Mouse (Mus musculus) midbrain, embryonic 15.5 days (tissue): Measurements from ENCODE around the gene Faap100. TPM values are rescaled to one million over a fixed set of nuclear protein-coding genes. Genes with fewer than 3 reads are reported as not detected.

ENCODE experiments used
- ATAC-seq: fragments of 200-750 bp; cut with Nextera tagmentation; replicated peaks from 2 replicates; pipeline ENCODE4 v1.8.0; 2017; ENCODE audit warnings: moderate TSS enrichment
- H3K27ac ChIP-seq: fragments of 300-500 bp; sonication (generic); 2 replicates; pipeline ENCODE4 v1.5.1; 2015; ENCODE audit warnings: mild to moderate bottlenecking, inconsistent platforms
- H3K27me3 ChIP-seq: fragments of 300-500 bp; sonication (generic); replicated peaks from 2 replicates; pipeline ENCODE4 v1.6.1; 2015; ENCODE audit warnings: inconsistent platforms
- H3K36me3 ChIP-seq: fragments of 300-500 bp; sonication (generic); replicated peaks from 2 replicates; pipeline ENCODE4 v1.6.1; 2015; ENCODE audit warnings: inconsistent platforms
- H3K4me1 ChIP-seq: fragments of 300-500 bp; sonication (generic); 2 replicates; pipeline ENCODE4 v1.6.1; 2015; ENCODE audit warnings: inconsistent platforms
- H3K4me2 ChIP-seq: fragments of 300-500 bp; sonication (generic); 2 replicates; pipeline ENCODE4 v1.6.1; 2015; ENCODE audit warnings: inconsistent platforms, mild to moderate bottlenecking, moderate library complexity
- H3K4me3 ChIP-seq: fragments of 300-500 bp; sonication (generic); 2 replicates; pipeline ENCODE4 v1.5.1; 2015; ENCODE audit warnings: mild to moderate bottlenecking, inconsistent platforms
- H3K9ac ChIP-seq: fragments of 300-500 bp; sonication (generic); 2 replicates; pipeline ENCODE4 v1.6.1; 2015; ENCODE audit warnings: mild to moderate bottlenecking, inconsistent platforms
- H3K9me3 ChIP-seq: fragments of 300-500 bp; sonication (generic); 2 replicates; pipeline ENCODE4 v1.6.1; 2016; ENCODE audit warnings: inconsistent platforms
- WGBS: fragments of 180-500 bp; shearing (Covaris S2); methylation state at CpG from one replicate; pipeline ENCODE4 v1.1.7; 2015; ENCODE audit warnings: mixed read lengths; 5-methylcytosine and 5-hydroxymethylcytosine counted together
- polyA plus RNA-seq: library from polyadenylated mRNA; unstranded; fragments of >200 nt; fragmentation: Nextera tagmentation; extraction: Ambion mirVana; gene quantifications from 2 replicates; pipeline ENCODE4 v1.2.1, GENCODE M21; 2015

Gene Faap100
- polyA plus RNA-seq, 1 experiment from 2014 or later: 124 TPM

DNA sequence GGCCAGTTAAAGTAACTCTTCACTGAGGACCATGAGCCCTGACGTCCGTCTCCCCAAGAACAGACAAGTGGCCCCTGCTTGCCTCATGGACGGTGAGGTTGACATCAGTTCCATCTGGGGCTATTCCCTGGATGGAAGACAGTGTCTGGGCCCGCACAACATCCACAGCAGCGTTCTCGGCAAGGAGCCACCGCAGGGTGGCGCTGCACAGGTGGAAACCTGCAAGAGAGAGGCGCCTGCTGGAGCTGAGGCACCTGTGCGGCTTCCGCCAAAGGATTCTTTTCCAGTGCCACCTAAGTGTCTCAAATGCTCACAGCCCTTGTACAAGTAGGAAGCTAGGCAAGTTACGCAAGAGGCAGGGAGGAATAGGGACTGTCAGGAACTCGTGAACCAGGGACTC, 5.5 kb downstream of the Faap100 start:
- WGBS: 64% methylated on average over 13 of the region's 13 CpGs
- Histone ChIP-seq H3K27ac (no peak overlapping the region), H3K9me3 (no peaks in the 10 kb centered on the region), H3K9ac (no peak overlapping the region), H3K36me3 (peaks cover 38% of the 10 kb centered on the region), H3K4me2 (no peak overlapping the region), H3K27me3 (no peaks in the 10 kb centered on the region), H3K4me1 (peaks cover 20% of the 10 kb centered on the region), H3K4me3 (no peak overlapping the region)
- ATAC-seq: no peak

DNA sequence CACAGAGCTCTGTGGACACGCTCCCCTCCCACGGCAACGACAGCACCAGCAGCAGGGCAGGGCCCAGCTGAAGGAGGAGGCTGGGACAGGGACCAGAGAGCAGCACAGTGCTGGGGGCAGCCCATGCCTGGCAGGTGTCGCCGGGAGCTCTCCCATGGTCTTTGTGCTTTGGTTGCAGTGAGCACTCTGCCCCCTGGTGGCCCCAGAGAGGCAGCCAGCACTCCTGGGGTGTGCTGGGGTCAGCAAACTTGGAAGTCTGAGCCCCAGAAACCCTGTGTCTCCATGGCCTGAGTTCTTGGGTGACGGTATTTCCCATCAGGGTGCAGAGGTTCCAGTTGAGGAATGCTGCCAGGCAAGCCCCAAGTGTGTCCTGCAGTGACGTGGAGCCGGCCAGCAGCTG, 8.9 kb downstream of the Faap100 start:
- peaks cover 13% of the 10 kb centered on the region for H3K4me1 ChIP-seq
- no peak overlapping the region for H3K4me2 ChIP-seq
- H3K27me3 ChIP-seq: no peaks in the 10 kb centered on the region
- no peak overlapping the region for H3K9ac ChIP-seq
- H3K9me3 ChIP-seq: no peaks in the 10 kb centered on the region
- H3K36me3 ChIP-seq: peaks cover 27% of the 10 kb centered on the region
- ATAC-seq: peak; percentile 43; the same call in 1 of the 2 replicates
- WGBS: 36% methylated on average over 8 of the region's 8 CpGs
- no peak overlapping the region for H3K27ac ChIP-seq
- no peak overlapping the region for H3K4me3 ChIP-seq

DNA sequence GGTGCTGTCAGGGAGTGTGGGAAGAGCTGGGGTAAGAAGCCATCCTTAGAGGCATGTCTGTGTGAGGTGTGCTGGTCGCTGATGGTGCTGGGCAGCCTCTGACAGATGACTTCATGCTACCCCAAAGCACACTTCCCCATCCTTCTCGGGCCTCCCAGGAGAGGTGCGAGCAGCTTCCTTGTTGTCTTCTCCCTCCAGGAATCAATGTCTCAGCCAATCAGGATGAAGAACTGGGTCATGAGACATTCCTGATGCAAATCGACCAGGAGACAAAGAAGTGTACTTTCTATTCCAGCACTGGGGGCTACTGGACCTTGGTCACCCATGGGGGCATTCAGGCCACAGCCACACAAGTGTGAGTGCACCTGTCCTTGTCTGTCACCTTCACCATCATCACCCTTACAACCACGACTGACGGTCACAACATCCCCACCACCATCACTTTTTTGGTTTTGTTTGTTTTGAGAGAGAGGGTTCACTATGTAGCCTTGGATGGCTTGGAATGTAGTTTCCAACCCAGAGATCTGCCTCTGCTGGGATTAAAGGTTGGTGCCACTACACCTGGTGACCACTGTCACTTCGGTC, 12.0 kb downstream of the Faap100 start:
- Histone ChIP-seq H3K4me1 (peaks cover 13% of the 10 kb centered on the region), H3K27ac (peak overlapping the region; percentile 18; the same call in 1 of the 2 replicates), H3K9me3 (no peaks in the 10 kb centered on the region), H3K27me3 (no peaks in the 10 kb centered on the region), H3K36me3 (0 out of 2 replicates have a peak, but pooled peaks cover under 1% of the 10 kb centered on the region), H3K4me2 (peak overlapping the region; percentile 10; the same call in 1 of the 2 replicates), H3K9ac (no peak overlapping the region), H3K4me3 (no peak overlapping the region)
- WGBS: 32% methylated on average over 7 of the region's 7 CpGs
- ATAC-seq: no peak

DNA sequence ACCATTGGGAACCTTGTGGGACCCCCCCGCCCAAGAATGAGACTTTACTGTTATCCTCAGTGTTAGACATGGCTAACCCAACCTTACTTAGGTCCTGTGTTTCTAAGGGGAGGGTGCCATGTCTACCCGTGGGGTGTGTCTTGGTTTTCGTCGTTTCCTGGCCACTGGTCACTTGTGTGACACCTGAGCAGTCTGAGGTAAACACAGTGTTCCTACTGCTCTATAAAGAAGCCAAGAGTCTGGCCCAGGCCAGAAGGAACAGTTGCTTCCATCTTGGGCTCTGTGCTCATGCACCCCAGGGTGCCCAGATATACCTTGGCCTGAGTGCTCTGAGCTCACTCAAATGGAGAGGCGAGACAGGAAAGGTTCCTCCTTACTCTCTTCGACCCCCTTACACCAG, 15.7 kb downstream of the Faap100 start:
- Histone ChIP-seq H3K4me1 (peaks cover 34% of the 10 kb centered on the region), H3K36me3 (no peaks in the 10 kb centered on the region), H3K4me2 (no peak overlapping the region), H3K9ac (no peak overlapping the region), H3K4me3 (no peak overlapping the region), H3K9me3 (no peaks in the 10 kb centered on the region), H3K27ac (no peak overlapping the region), H3K27me3 (no peaks in the 10 kb centered on the region)
- 95% methylated on average over 6 of the region's 6 CpGs for WGBS
- ATAC-seq: no peak

DNA sequence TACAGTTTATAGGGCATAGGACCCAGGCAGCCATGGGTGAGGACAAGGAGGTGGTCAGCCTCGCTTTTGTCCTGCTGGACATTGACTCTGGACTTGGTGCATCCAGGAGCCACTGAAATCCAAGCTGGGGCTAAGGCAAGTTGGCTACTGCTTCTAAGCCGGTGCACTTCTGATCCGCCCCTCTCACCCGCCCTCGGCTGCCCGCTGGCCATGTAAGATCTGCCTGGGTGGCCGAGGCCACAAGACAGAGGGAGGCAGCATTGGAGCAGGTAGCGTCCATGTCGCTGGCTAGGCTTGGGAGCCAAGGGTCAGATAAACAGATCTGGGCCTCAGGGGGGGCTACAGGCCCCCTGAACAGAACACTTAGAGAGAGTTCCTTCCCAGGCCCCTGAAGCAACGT, 17.3 kb downstream of the Faap100 start, which contains the start of gene Fscn2:
Fscn2 (plus strand) TSS at position 240 of the 400 bp plus-strand sequence.
- Histone ChIP-seq H3K36me3 (no peaks in the 10 kb centered on the region), H3K9me3 (no peaks in the 10 kb centered on the region), H3K9ac (no peak within 1 kb of the TSS), H3K4me3 (no peak within 1 kb of the TSS), H3K4me1 (peaks cover 35% of the 10 kb centered on the region), H3K4me2 (no peak within 1 kb of the TSS), H3K27me3 (no peaks in the 10 kb centered on the region), H3K27ac (no peak within 1 kb of the TSS)
- no peak for ATAC-seq
- 58% methylated on average over 10 of the region's 10 CpGs for WGBS

DNA sequence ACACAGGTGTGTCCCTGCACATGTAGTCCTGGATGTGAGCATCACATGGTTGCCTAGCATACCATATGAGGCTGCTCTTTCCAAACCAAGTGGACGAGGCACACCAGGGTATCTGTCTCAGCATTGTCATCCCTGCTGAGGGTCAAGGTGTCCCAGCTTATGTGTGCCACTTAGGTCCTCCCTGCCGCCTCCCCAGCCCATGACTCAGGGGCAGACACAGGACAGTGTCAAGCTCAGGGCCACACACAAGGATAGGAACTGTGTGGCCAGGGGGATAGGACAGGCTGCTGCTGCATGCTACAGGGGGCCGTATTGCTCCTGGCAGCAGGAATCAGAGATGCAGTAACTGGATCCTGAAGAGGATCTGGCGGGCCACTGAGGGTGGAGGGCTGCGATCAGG, 17.8 kb downstream of the Faap100 start:
- Histone ChIP-seq H3K9ac (no peak overlapping the region), H3K4me2 (no peak overlapping the region), H3K4me3 (no peak overlapping the region), H3K27ac (no peak overlapping the region), H3K36me3 (no peaks in the 10 kb centered on the region), H3K4me1 (peaks cover 30% of the 10 kb centered on the region), H3K27me3 (no peaks in the 10 kb centered on the region), H3K9me3 (no peaks in the 10 kb centered on the region)
- ATAC-seq: no peak
- WGBS: 77% methylated on average over 5 of the region's 5 CpGs

DNA sequence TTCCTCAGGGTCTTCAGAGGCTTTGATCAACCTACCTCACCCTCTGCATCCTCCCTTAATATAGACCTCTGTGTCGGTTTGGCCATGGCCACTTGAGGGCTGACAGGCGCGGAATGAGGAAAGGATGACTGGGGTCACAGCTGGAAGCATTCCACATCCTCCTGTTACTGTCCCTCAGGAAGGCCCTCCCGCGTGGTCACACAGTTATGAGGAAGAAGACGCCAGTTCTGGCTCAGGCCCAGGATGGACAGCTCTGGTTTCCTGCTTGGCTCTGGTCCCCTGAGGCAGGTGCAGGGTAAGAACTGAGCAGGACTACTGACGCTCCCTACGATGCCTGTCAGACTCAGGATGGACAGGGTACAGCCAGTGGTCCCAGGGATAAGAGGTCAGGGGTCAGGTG, 18.5 kb downstream of the Faap100 start:
- H3K9ac ChIP-seq: no peak overlapping the region
- H3K27ac ChIP-seq: no peak overlapping the region
- no peak for ATAC-seq
- H3K27me3 ChIP-seq: no peaks in the 10 kb centered on the region
- H3K4me2 ChIP-seq: no peak overlapping the region
- H3K9me3 ChIP-seq: no peaks in the 10 kb centered on the region
- WGBS: 55% methylated on average over 8 of the region's 8 CpGs
- no peak overlapping the region for H3K4me3 ChIP-seq
- peaks cover 27% of the 10 kb centered on the region for H3K4me1 ChIP-seq
- no peaks in the 10 kb centered on the region for H3K36me3 ChIP-seq

DNA sequence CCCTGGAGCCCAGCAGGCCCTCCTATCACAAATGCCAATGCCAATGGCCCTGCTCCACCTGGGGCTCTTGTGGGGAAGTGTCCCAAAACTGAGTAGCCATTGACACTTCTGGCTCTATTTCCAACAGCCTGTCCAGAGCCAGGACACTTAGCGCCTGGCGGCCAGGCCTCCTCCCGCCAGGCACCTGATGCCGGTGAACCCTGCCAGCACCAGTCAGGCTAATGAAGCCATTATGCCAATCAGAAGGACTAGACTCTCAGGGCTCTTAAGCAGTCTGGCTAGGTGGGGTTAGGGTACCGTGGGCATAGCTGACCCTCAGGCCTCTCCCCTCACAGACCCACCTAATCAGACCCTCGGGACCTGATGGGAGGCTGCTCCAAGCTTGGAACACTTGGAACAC, 19.2 kb downstream of the Faap100 start:
- Histone ChIP-seq H3K9me3 (no peaks in the 10 kb centered on the region), H3K4me2 (no peak overlapping the region), H3K36me3 (no peaks in the 10 kb centered on the region), H3K9ac (no peak overlapping the region), H3K4me3 (no peak overlapping the region), H3K27ac (peak overlapping the region; percentile 88), H3K27me3 (no peaks in the 10 kb centered on the region), H3K4me1 (peaks cover 27% of the 10 kb centered on the region)
- ATAC-seq: no peak
- 59% methylated on average over 6 of the region's 6 CpGs for WGBS

DNA sequence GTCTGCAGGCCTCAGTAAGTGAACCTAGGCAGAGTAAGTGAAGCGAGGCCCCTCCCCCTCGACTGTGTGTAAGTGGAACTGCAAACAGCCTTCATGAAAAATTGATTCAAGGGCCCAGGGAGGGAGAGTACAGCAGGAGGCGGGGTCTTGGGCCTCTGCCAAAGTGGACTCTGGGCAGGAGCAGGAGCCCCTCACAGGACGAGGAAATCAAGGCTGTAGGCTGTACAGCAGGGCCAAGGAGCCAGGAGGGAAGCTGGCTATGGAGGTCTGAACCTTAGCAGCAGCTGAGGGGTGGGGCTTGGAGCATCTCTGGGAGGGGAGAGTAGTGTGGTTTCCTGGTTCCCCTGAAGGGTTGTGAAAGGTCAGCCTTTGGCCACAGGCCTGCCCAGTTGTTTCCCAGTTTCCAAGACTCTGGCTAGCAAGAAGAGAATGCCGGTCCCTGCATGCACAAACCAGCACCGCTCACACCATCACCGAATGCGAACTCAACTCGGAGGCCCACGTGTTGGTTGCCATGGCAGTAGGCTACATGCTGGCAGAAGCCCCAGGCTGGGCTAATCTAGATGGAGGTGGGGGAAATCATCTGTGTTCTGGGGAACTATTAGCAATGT, 20.7 kb downstream of the Faap100 start:
- H3K4me3 ChIP-seq: no peak overlapping the region
- WGBS: 6% methylated on average over 10 of the region's 10 CpGs
- ATAC-seq: peak; percentile 84

DNA sequence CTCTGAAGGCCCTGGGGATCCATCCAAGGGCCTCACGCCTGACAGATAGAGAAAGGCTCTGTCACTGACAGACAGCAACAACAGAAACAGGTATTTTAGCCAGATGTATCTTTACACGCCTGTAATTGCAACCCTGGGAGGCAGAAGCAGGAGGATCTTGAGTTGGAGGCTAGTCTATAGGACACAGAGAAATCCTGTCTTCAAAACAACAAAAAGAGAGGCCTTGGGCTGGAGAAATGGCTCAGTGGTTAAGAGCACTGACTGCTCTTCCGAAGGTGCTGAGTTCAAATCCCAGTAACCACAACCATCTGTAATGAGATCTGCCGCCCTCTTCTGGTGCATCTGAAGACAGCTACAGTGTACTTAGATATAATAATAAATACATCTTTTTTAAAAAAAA, 21.7 kb downstream of the Faap100 start:
- H3K27ac ChIP-seq: no peak overlapping the region
- 91% methylated on average over 4 of the region's 4 CpGs for WGBS
- no peaks in the 10 kb centered on the region for H3K27me3 ChIP-seq
- H3K9ac ChIP-seq: no peak overlapping the region
- peaks cover 38% of the 10 kb centered on the region for H3K4me1 ChIP-seq
- H3K36me3 ChIP-seq: no peaks in the 10 kb centered on the region
- H3K4me2 ChIP-seq: no peak overlapping the region
- H3K4me3 ChIP-seq: no peak overlapping the region
- ATAC-seq: no peak
- no peaks in the 10 kb centered on the region for H3K9me3 ChIP-seq

More for the DNA sequence above, 20.7 kb downstream of the Faap100 start:
- H3K27me3 ChIP-seq: no peaks in the 10 kb centered on the region
- peak overlapping the region; percentile 35 for H3K4me2 ChIP-seq
- H3K36me3 ChIP-seq: no peaks in the 10 kb centered on the region
- peak overlapping the region; percentile 7; the same call in 1 of the 2 replicates for H3K9ac ChIP-seq
- peaks cover 34% of the 10 kb centered on the region for H3K4me1 ChIP-seq
- no peaks in the 10 kb centered on the region for H3K9me3 ChIP-seq
- H3K27ac ChIP-seq: peak overlapping the region; percentile 88

DNA sequence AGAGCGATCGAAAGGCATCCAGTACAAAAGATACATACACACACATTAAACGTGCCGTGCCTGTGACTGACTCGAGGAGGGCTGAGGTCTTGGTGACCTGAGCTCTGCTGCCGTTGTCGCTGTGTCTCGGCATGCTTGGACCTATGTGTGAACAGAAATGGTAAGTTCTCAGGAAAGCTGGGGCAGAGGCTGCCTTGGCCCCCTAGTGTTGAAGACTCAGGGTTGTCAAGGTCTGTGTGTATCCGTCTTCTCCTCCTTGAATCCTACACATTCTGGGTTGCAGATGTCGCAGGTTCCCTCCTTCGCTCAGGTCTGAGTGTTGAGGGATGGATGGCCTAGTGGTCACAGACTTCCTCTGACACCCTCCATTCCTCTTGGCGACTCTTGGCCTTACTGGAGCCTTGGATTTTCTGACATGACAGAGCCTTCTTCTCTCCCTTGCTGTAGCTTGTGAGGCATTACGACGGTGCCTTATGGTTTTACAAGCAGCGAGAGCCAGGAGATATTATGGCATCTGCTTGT, 22.2 kb downstream of the Faap100 start:
- no peak for ATAC-seq
- H3K27ac ChIP-seq: no peak overlapping the region
- WGBS: 82% methylated on average over 15 of the region's 15 CpGs

DNA sequence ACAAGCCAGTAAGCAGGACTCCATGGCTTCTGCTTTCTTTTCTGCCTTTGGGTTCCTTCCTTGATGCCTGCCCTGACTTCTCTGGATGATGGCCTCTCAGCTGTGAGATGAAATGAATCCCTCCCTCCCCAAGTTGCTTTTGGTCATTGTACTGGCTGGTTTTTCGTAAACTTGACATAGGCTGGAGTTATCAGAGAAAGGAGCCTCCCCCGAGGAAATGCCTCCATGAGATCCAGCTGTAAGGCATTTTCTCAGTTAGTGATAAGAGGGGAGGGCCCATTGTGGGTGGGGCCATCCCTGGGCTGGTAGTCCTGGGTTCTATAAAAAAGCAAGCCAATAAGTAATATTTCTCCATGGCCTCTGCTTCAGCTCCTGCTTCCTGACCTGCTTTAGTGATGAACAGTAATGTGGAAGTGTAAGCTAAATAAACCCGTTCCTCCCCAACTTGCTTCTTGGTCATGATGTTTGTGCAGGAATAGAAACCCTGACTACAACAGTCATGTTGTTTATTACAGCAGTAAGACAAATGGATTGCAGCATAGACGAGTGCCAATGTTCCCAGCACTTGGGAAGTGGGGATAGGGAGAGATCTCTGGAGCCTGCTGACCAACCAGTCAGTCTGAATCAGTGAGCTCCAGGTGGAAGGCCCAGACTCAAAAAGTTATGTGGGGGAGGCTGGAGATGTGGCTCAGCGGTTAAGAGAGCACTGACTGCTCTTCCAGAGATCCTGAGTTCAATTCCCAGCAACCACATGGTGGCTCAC, 23.1 kb downstream of the Faap100 start:
- Histone ChIP-seq H3K27me3 (no peaks in the 10 kb centered on the region), H3K4me2 (no peak overlapping the region), H3K27ac (no peak overlapping the region), H3K36me3 (no peaks in the 10 kb centered on the region), H3K4me1 (peaks cover 52% of the 10 kb centered on the region), H3K9ac (no peak overlapping the region), H3K4me3 (no peak overlapping the region), H3K9me3 (no peaks in the 10 kb centered on the region)
- no peak for ATAC-seq
- WGBS: 85% methylated on average over 5 of the region's 5 CpGs

More for the DNA sequence above, 22.2 kb downstream of the Faap100 start:
- Histone ChIP-seq H3K9me3 (no peaks in the 10 kb centered on the region), H3K4me3 (no peak overlapping the region), H3K36me3 (no peaks in the 10 kb centered on the region), H3K4me1 (peaks cover 43% of the 10 kb centered on the region), H3K9ac (no peak overlapping the region), H3K27me3 (no peaks in the 10 kb centered on the region), H3K4me2 (no peak overlapping the region)
